Mouse (Mus musculus) kidney, postnatal 25 days (tissue): ENCODE results near the gene Mphosph10.

Source experiments
- DNase-seq, 2 experiments: peaks; one replicate each; pipeline ENCODE4 v3.0.0; 2021; ENCODE audit warnings: mixed read lengths in 2 of 2

Mphosph10 gene

DNA sequence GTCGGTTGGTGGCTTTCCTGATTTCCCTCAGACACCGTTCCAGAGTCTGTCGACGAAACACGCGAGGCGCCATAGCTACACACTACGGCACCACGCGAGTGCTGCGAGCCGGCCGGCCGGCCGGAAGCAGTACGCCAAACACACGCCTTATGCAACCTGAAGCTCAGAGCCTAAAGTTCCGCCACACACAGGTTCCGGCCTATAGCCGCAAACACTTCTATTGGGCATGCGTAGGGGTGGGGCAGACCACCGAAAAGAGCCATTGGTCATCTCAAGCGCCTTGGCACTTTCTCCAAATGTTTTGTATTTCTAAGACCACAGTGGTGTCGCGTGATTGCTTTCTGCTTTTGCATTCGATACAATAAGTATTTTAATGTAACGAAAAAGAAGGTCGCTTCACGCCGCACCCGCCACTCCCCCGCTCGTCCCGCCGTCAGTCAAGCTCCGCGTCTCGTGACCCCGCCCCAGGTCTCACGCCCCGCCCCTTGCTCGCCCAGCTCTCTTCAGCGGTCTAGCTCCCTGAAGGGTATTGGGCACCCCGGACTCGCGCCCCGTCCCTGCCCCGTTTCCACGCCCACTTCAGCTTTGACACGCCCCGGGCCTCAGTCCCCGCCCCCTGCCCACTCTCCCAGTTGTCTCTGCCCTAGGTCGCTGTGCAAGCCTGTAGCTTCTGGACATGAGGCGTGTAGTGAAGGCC is at the start of gene Mphosph10, which contains the start of gene Mcee:
Gene Mphosph10, minus strand, starts transcription at position 147 of the 697 bp plus-strand sequence.
Gene Mcee, plus strand, starts transcription at position 486 of the 697 bp plus-strand sequence.
- DNase-seq = peak; percentile 99

DNA sequence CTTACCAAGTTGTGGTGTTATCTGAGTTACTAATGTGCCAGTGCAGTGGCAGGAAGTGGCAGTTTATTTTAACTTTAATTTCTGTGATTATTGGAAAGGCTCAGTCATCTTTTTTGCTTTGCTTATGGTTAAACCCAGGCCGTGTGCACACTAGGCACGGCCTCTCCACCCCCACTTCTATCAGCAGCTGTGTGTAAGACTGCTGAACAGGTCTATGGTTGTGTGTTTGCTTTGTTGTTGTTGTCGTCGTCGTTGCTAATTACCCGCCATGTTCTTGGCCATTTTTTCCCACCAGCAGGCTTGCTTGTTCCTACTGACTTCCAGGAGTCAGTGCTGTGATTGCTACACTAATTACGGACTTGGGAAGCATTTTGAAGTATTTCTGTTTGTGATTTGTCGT is 48.5 kb upstream of the Mphosph10 start:
- DNase-seq = no peak

DNA sequence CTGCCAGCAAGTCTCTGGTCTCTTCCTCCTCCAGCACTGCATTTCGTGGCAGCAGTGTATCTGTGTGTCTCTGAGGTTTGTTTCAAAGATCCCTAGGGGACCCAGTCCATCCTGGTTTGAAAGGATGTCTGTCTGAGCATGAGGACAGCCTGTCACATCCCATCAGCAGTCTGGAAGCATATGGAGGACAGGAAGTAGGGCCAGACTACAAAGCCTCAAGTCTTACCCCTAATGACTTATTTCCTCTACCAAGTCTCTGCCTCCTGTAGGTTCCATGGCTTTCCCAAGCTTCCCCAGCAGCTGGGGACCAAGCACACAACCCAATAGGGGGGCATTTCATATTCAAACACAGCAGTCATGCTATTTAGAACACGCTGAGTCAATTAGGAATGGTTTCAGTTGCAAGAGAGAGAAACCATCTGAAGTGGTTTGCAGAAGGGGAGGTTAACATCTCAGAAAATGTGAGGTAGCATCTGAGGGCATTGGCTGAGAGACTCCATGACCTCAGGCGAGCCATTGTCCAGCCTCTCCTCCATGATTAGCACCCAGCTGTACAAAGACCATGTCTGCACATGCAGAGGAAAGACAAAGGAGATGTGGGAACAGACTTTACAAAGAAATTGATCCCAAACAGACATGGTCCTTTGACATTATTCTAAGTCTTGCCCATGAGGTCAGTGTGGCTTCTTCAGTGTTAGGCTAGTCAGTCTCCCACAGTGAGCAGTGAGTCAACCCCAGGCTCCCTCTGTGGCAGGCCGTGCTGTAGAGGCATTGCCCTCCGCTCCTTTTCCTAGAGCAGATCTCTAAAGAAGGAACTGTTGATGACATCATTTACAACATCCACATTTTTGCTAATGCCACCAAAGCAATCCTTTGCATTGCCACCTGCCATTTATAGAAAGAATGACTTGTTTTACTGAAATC is 47.8 kb upstream of the Mphosph10 start:
- no peak for DNase-seq

DNA sequence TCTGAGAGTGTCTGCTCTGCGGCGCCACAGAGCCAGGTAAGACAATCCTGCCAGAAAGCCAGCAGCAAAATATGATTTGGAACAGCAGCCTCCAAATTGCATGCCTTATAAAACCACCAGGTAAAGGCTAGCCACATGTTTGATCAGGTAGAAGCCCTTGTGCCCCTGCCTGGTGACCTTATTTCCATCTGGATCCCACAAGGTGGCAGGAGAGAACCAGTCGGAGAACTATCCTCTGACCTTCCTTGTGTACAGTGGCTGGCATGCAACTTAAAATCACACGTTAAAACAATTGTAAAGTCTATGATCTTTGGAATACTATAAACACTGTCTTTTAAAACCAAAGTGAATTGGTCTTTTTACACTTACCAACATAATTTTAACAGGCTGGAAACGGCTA is 32.8 kb upstream of the Mphosph10 start:
- peak; percentile 5 to 28 for DNase-seq

DNA sequence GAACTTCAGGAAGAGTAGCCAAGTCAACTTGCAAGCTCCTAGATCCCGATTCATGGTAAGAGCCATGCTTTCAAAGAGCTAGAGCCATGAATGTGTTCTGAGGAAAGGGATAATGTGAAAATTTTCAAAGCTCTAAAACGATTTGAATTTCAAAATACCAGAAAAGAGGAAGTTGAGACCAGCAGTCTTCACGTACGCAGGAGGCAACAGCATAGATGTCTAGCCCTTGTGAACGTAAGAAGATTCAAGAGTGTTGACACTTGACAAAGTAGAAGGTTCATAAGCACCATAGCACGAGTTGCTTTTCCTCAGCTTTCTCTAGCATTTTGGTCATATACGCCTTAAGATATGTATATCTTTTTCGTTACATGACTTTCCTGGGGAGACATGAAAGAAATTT is 11.9 kb upstream of the Mphosph10 start:
- no peak for DNase-seq

DNA sequence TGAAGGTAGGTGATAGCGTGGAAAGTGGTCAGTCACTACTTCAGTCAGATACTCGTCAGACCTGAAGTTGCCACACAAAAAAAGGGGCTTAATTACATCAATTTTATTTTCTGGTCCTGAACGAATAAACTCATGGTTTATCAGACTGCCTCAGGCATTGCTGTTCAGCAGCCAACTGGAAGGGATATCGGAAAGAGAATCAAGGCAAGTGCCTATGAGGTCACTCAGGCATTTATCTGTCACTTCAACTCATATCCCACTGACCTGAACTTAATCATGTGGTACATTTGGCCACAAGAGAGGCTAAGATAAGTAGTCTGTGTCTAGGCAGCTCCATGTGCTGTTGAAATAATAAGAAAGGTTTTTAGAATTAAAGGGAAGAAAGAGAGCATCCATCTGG is 10.4 kb upstream of the Mphosph10 start:
- no peak for DNase-seq

DNA sequence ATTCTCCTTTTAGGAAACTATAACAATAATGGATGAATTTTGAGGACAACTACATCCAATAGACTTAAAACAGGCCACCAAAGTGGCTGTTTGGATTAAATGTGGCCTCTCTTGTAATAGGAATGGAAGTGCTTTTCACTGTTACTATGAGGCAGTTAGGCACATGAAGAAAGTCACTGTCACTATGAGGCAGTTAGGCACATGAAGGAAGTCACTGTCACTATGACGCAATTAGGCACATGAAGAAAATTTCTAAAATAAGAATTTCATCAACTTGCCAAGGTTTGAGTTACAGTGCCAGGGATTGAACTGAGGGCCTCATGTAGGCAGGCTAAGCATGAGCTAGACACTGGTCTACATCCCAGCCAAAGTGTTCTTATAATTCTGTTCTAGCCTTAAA is 8.7 kb upstream of the Mphosph10 start:
- no peak for DNase-seq

DNA sequence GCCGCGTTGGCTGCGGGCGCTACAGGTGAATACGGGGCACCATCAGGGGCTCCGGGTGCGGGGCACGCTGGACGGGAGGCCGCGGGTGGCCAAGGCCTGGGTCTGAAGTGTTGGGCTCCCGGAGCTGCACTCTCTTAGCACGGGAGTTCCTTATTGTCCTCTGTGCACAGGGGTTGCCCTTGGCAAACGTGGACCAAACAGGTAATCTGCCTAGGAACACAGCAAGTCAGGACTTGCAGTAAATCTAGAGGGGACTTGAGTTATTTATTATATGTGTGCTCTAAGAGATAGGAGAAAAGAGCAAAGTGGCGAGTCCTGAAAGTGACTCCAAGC is 717 bp upstream of the Mphosph10 start:
- DNase-seq = no peak

DNA sequence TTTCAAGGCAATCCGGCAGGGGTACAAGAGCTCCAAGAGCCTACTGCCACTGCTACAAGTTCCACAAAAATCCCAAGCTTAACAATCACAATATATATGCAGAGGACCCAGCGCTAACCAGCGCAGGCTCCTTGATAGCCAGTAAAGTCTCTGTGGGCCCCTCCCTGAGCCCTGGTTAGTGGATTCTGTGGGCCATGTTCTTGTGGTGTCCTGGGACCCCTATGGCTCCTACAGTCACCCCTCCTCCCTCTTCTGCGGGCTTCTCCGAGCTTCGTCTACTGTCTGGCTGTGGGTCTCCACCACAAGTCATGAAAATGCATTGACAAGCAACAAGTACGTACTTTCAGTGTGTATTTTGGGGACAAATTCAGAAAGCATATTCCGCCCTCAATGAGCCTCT is 589 bp downstream of the Mphosph10 start:
- no peak for DNase-seq

DNA sequence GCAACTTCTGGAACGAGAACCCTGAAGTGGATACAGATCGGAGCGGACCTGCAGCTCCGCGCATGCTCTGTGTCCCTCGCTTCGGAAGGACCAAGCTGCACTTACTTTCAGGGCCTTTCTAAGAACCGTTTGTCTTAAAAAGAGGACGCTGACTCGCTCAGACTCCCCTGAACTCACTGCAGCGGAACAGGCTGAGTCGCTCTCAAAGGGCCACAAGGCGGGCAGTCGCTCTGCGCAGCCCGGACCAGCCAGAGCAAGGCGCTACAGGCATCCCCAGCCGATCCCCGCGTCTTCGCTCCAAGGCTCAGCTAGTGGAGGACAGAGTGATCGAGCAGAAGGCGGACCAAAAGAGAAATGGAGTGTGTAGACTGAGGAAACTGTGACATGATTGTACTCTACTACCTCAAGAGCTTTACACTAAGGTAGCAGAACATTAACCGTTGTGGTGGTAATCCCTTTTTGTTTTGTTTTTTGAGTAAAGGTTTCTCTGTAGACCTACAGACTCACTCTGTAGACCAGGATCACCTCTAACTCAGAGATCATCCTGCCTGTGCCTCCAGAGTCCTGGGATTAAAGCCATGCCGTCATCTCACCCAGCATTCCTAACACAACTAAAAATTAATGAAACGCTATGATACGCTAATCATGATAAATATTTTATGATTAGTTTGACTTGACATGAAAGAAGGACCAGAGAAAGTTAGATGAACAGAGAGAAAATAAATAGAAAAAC is 18.1 kb downstream of the Mphosph10 start, which contains the start of gene Fan1:
Gene Fan1, minus strand, starts transcription at position 266 of the 733 bp plus-strand sequence.
- DNase-seq = peak; percentile 83 to 91

DNA sequence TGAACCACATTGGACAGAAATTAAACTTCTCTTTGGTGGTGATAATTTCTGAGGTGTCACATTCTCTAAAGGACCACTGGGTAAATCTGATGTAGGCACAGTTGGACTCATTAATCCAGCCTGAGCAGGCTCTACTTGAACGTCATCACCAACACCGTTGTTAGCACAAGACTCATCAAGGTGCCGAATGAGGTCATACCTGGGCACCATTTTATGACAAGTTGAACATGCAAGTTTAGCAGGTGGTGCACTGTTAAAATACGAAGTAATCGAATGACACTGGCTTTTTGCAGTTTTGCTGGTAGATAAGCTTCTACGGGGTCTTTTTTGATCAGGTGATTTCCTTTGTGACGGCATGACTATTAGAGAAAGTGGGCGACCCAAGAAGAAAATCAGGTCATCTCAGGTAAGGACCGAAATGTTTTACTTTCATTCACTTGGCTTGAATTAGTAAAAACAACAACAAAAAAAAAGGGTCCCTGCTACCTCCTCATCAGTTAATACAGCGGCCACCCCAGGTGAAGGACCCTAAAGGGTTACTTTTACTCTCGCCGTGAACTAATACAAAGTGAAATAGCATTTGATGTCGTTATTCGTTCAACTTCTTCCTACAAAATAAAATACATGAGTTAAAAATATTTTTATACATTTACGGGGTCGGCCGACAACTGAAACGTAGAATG is 18.8 kb downstream of the Mphosph10 start:
- DNase-seq = no peak

DNA sequence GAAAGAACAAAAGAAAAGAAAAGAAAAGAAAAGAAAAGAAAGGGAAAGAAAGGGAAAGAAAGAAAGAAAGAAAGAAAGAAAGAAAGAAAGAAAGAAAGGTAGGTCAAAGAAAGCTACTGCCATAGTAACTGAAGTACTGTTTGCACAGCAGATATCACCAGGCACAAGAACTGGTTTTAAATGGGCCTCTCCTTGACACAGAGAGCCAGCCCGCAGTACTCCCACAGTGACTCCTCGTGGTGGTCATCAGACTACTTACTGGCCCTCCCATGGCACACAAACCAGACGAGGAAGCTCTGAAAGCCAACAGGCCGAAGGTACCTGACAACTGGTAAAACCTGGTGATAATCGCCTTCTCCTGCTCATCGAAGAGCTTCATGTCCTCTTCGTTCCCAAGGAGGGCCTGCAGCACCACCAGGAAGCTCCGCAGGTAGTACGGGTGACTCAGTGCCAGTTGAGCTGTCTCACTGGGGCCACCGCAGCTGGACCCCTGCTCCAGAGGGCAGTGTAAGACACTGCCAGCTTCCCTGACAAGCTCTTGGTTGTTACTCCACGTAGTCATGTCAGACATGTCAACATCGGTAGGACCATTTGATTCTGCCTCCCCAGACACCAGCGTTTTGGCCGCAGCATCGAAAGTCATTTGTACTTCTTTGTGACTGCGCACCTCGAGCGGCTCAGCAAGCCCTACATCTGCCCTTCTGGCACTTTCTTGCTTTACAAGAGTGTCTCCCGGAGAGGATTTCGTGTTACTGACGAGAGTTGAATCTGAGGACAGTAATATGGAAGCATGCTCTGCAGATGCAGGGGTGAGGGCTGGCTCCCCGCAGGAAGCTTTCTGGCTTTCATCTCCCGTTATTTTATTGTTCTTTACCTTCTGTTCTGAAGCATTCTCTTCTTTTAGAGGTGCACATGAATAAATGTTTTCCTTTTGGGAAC is 19.9 kb downstream of the Mphosph10 start:
- DNase-seq = no peak

DNA sequence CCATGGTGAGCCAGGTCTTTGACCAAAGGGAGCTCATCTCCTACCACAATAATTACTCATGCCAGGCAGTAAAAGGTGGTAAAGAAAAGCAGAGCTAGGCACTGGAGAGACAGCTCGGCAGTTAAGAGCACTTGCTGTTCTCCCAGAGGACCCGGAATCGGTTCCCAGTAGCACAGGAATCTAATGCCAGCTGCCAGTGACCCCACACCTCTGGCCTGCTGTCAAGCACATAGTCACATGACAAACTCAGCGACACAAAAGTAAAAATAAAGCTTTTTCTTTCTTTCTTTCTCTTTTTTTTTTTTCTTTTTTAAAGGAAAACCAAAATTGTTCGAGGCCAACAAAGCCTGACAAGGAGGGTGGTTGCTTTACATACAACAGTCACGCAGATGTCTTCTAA is 22.2 kb downstream of the Mphosph10 start:
- no peak for DNase-seq

DNA sequence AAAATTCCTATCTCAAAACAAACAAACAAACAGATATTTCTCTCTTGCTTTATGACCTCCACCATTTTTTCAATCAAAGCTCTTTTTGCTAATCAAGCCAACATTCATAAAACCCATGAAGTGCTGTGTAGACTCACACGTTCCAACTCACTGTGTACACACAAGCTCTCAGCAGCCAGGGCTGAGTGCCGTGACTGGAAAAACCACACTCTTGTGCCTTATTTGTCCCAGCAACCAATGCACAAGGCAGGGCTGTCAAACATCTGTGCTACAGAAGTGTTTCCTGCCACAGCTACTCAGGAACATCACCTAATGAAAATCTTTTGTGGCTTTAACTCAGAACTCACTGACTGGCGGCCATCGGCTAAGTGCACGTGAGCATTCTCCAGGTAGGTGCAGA is 26.2 kb downstream of the Mphosph10 start:
- no peak for DNase-seq

DNA sequence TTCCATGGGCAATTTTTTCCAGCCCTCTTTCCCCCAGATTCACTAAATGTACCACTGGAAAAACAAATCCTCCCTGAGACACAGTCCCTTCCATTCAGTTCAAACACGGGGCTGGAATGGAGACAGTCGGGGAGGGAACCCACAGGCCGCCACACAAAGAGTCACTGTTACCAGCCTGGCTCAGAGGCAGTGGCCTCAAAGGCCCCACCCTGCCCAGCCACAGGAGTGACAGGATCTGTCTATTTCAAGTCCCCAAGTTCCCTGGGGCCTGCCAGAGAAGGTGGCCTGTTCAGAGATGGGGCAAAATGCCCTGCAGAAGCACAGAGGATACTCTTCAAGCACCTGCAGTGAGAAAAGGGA is 31.5 kb downstream of the Mphosph10 start:
- no peak for DNase-seq

DNA sequence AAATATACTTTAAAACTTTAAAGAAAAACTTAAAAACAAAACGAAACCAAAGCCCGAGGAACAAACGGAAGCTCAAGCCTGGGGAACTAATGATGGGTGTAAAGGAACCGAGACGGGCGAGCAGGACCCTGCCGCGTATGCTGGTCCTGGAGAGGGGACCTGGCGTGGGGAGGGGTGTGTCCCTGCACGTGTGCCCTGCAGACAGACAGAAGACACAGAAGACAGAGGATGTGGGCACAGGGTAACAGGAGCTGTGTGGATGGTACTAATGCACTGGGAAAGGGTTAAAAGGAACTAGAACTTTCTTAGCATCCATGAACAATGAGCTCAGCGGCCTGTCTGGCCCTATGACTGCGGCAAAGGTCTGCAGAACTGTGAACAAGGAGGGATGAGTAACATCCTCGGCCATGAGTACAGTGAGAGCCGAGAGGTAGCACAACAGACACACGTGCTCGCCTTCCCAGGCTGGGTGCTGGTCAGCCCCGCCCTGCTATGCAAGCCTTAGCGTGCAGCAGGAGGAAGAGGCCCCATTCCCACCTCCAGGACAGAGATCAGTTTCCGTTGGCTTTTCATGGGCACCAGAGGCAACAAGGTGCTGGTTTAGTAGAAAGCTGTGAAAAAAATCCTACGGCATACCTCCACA is 32.0 kb downstream of the Mphosph10 start:
- no peak for DNase-seq

DNA sequence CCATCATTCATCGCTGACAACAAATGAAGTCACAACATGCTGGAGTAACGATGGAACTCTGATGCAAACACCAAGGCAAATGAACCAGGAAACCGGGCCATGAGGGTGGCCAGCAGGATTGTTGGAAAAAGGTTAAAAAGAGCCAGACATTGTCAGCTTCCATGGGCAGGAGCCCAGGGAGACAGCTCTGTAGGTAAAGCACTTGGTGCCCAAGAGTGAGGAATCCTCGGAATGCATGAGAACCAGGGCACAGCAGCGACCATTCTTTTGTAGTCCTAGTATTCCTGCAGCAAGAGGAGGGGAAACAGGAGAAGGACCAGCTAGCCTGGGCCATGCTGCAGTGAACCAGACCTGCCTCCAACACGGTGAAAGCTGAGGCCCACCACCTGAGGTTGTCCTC is 33.4 kb downstream of the Mphosph10 start:
- DNase-seq = no peak

DNA sequence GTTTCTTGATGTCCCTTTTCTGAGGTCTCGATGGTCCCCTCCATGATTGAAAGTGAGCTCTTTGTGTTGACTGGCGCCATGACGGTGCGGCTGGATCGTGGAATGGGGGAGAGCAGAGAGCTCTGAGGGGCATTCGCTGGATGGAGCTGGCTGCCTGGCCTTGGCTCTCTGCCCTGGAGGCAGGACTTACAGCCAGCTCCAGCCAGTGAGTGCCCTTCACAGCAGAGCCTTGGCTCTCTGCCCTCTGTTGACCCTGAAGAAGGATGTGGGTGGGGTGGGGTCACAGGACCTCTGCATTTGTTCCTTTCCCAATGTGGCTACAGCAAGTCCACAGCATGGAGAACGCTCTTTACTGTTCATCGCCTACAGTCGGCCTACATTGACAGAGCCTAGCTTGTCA is 34.7 kb downstream of the Mphosph10 start:
- peak; percentile 61 to 80 for DNase-seq

DNA sequence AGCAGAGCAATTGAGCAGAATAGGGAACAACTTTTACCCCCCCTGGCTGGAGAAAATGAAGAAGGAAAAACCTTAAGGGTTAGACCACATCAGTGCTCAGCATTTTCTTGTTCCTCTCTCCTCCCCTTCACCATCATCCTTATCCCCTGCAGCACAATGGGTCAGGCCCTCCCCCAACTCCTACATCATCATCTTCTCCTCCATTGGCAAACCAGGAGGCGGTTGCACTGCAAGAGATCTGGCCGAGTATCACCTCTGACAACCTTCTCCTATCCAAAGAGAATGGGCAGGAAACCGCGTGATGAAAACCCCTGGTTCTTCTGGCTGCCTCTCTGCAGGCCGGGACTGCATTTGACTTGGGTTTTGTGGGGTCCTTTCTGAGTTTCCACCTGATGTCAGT is 35.4 kb downstream of the Mphosph10 start:
- no peak for DNase-seq

DNA sequence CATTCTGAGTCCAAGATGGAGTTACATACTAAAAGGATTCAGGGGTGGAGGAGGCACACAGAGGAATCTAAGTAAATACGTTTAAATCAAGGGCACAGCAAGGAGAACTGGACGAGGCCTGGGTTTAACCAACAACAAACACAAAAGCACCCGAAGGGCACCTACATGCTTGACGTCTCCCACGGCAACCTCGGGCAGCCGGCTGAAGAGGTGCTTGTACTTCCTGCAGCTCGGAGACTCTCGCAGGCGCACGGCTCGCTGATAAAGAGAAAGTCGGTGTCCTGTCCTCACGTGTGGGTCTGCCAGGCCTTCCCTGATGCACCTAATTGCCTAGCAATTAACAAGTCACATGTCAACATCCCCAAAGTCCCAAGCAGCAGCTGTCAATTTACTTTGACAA is 37.9 kb downstream of the Mphosph10 start:
- DNase-seq = no peak

DNA sequence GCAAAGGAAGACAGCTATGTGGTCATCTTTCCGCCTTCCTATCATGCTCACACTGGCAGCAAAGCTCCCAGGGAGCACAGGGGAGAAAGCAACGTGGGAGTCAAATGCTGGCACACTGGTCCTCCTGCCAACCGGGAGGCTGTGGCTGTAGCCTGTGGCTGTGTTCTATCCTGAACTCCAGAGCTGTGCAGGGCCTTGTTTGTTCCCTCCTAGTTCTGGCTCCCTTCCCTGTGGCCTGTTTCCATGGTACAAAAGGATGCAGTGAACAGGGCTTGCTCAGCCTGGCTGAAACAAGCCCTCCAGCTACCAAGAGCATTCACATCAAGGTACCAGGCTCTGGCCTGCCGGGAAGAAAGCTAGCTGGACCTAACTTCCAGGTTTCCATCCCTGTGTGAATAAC is 41.0 kb downstream of the Mphosph10 start:
- DNase-seq = peak; percentile 43 to 73
